Mouse (Mus musculus) ES-Bruce4 (cell line): ENCODE results near the gene Gm9736.
"Not testable (repeated sequence)": the region's sequence is repeated elsewhere in the genome, so short reads cannot be mapped to it uniquely, and the experiment has no call there.

Experiments
- CTCF ChIP-seq: IDR thresholded peaks from one replicate; pipeline ENCODE4 v1.8.1; 2011; ENCODE audit warnings: low read depth, low read length
- POLR2A ChIP-seq: IDR thresholded peaks from one replicate; pipeline ENCODE4 v1.8.1; 2011; ENCODE audit warnings: low read length; ENCODE audit not compliant: insufficient read depth

- not testable (repeated sequence) for TF ChIP-seq CTCF, POLR2A
Measured at GRCm38 (mm10) chr10:77772142-77772541, 21.0 kb upstream of the Gm9736 start.
